Mouse (Mus musculus): ENCODE data around the gene Etl4. TPM values are rescaled to one million over a fixed set of nuclear protein-coding genes. Genes with fewer than 3 reads are reported as not detected.

Gene Etl4
- polyA plus RNA-seq (2017; shearing (Covaris generic)) = 1 to 10 TPM in 1 of 2 experiments, under 1 TPM in 1; 0.48 to 1.2 TPM

DNA sequence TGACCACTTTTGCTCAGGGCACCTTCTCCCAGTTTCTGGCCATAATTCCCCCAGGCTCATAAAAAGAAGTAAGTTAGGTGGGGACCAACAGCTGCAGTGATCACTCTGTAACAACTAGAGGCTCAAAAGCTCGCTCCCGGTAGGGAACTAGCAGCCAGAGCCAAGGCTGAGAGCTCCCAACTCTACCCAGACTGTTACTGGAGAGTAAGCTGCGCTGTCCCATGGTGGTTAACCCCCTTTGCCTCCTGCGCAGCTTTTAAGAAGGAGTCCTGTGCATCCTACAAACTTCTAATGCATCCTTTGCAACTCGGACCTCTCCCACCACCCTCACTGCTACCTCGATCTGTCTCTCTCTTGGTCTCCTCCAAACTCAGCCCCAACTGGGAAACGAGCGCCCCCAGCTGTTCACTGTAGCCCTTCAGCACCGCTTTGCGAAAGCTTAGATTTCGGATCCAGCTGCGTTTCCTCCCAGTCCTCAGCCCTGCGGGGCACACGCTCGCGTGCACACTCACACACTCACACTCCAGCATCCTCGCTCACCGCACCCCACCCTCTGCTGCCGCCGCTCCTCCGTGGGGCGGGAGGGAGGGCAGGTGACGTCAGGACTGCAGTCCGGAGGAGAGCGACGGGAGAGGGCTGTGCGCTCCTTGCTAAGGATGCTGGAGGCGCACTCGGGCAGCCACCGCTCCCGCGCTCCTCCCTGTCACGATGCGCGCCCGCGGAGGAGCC, at the start of gene Etl4:
Gene Etl4, plus strand, starts transcription at position 610 of the 729 bp plus-strand sequence.

